Mouse (Mus musculus): Measurements from ENCODE around the gene Rbfox1.

GRCm38 (mm10) chr16:5911880-5912327, 26.7 kb downstream of the Rbfox1 start:
- TF ChIP-seq CTCF (IDR thresholded peaks at IDR 0.05; ENCODE audit: low read depth, low read length) (no peak), POLR2A (IDR thresholded peaks at IDR 0.05; ENCODE audit: extremely low read depth, insufficient read depth, low read length) (no peak)
